Mouse (Mus musculus): ENCODE results near the gene Ddx46. TPM values are rescaled to one million over a fixed set of nuclear protein-coding genes. Genes with fewer than 3 reads are reported as not detected.

Gene Ddx46
- total and polyA plus RNA-seq, 3 experiments: 38.6 to 129 (median 86.6) TPM

GRCm38 (mm10) chr13:55668550-55668949 lies 33.7 kb downstream of the Ddx46 start:
- Histone ChIP-seq H3K4me3 (ENCODE audit: low read depth, low read length) (no peak overlapping the region), H3K36me3 (replicated peaks) (peaks cover 92% of the 10 kb centered on the region), H3K4me1 (ENCODE audit: insufficient read depth, low read depth, low read length) (no peaks in the 10 kb centered on the region), H3K9me3 (replicated peaks) (no peaks in the 10 kb centered on the region), H3K27me3 (ENCODE audit: insufficient read depth, low read length) (no peaks in the 10 kb centered on the region)
- DNase-seq (ENCODE audit: low spot score) (no peak), ATAC-seq (ENCODE audit: extremely low read depth, insufficient number of reproducible peaks, low FRiP score, poor library complexity, severe bottlenecking) (no peak)
- TF ChIP-seq GATA2 (IDR thresholded peaks at IDR 0.05; ENCODE audit: borderline replicate concordance, low read depth, low read length) (no peak), GATA1 (IDR thresholded peaks at IDR 0.05; ENCODE audit: borderline replicate concordance, low read length) (no peak), TAL1 (conservative IDR thresholded peaks at IDR 0.05; ENCODE audit: low read depth, low read length) (no peak), POLR2AphosphoS5 (IDR thresholded peaks at IDR 0.05; ENCODE audit: insufficient replicate concordance, low read depth, low read length) (no peak), CTCF (IDR thresholded peaks at IDR 0.05; ENCODE audit: low read depth, low read length) (no peak)

DNA sequence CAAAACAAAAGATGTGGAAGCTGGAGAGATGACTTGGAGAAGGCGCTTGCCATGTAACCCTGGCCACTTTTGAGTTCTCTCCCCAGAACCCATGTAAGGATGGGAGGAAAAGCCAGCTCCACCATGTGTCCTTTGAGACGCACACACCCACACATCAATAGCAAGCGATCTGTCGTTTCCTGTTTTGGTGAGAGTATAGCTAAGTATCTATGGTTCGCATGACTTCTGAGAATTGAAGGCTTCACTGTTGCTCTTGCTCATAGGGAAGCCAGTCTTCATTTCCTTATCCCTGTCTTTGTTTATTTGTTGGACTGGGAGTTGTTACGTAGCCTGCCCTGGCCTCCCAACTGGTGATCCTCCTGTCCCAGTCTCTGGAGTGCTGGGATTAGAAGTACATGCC lies 37.9 kb downstream of the Ddx46 start:
- peaks cover 94% of the 10 kb centered on the region for H3K36me3 ChIP-seq (replicated peaks)
- TF ChIP-seq GATA1 (IDR thresholded peaks at IDR 0.05; ENCODE audit: borderline replicate concordance, low read length) (no peak), GATA2 (IDR thresholded peaks at IDR 0.05; ENCODE audit: borderline replicate concordance, low read depth, low read length) (no peak), TAL1 (conservative IDR thresholded peaks at IDR 0.05; ENCODE audit: low read depth, low read length) (no peak)
- no peak for DNase-seq (ENCODE audit: low spot score)
- H3K9me3 ChIP-seq (replicated peaks): no peaks in the 10 kb centered on the region
- no peaks in the 10 kb centered on the region for H3K4me1 ChIP-seq (ENCODE audit: insufficient read depth, low read depth, low read length)
- ATAC-seq (ENCODE audit: extremely low read depth, insufficient number of reproducible peaks, low FRiP score, poor library complexity, severe bottlenecking): no peak
- no peak overlapping the region for H3K4me3 ChIP-seq (ENCODE audit: low read depth, low read length)
- no peaks in the 10 kb centered on the region for H3K27me3 ChIP-seq (ENCODE audit: insufficient read depth, low read length)

DNA sequence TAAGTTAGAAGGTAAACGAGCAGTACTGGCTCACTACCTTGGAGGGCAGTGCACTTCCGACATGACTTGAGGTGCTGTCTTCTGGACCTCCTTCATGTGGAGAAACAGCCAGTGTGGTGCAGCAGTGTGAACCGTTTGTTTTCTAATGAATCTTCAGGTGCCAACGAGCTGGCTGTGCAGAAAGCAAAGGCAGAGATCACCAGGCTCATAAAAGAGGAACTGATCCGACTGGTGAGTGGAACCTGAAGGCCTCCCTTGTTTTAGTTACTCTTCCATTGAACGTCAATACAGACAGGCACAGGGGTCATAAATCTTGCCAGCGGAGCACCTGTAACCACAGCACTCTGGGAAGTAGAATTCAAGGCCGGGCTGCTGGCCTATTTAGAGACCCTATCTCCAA lies 42.5 kb downstream of the Ddx46 start:
- H3K4me1 ChIP-seq (ENCODE audit: insufficient read depth, low read depth, low read length): no peaks in the 10 kb centered on the region
- DNase-seq (ENCODE audit: low spot score) (no peak), ATAC-seq (ENCODE audit: extremely low read depth, insufficient number of reproducible peaks, low FRiP score, poor library complexity, severe bottlenecking) (no peak)
- H3K36me3 ChIP-seq (replicated peaks): peaks cover 95% of the 10 kb centered on the region
- no peaks in the 10 kb centered on the region for H3K9me3 ChIP-seq (replicated peaks)
- no peak overlapping the region for H3K4me3 ChIP-seq (ENCODE audit: low read depth, low read length)
- TF ChIP-seq GATA1 (IDR thresholded peaks at IDR 0.05; ENCODE audit: borderline replicate concordance, low read length) (no peak), GATA2 (IDR thresholded peaks at IDR 0.05; ENCODE audit: borderline replicate concordance, low read depth, low read length) (no peak), POLR2AphosphoS5 (IDR thresholded peaks at IDR 0.05; ENCODE audit: insufficient replicate concordance, low read depth, low read length) (no peak), CTCF (IDR thresholded peaks at IDR 0.05; ENCODE audit: low read depth, low read length) (no peak), TAL1 (conservative IDR thresholded peaks at IDR 0.05; ENCODE audit: low read depth, low read length) (no peak)
- H3K27me3 ChIP-seq (ENCODE audit: insufficient read depth, low read length): no peaks in the 10 kb centered on the region

DNA sequence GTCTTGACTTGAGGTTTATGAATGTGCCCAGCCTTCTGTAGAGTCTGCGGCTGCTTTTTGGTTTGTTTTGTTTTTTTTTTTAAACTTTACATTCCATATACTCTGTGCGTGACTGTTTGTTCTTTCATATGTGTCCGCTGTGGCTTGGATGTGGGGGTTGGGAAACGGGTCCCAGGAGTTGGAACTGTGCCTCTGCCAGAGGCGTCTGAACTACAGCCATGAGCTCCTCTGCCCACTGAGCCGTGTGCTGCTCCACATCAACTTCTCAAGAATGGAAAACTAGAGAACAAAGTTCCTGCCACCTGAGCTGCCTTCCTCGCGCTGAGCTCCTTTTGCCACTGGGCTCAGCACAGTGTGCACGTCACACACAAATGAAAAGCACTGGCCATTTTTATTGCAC lies 47.4 kb downstream of the Ddx46 start:
- no peaks in the 10 kb centered on the region for H3K4me1 ChIP-seq (ENCODE audit: insufficient read depth, low read depth, low read length)
- ATAC-seq (ENCODE audit: extremely low read depth, insufficient number of reproducible peaks, low FRiP score, poor library complexity, severe bottlenecking): no peak

DNA sequence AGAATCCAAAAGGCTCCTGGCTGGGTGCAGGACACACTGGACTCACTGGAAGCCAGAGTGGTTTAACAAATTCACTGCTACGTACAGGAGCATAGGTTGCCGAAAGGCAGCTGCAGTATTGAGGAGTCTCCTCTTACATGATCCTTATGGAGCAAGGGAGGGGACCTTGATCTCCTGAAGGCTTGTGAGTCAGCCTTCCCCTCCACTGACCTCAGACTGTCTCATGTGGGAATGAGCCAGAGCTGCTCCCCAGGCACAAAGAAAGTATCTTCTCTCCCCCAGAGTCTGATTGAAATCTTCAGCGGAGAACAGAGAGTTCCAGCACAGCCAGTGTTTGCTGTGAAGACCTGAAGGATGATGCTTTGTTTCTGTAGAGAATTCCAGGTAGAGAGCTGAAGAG lies 48.8 kb downstream of the Ddx46 start:
- TF ChIP-seq GATA1 (IDR thresholded peaks at IDR 0.05; ENCODE audit: borderline replicate concordance, low read length): no peak
- TF ChIP-seq POLR2AphosphoS5 (IDR thresholded peaks at IDR 0.05; ENCODE audit: insufficient replicate concordance, low read depth, low read length): no peak
- TF ChIP-seq TAL1 (conservative IDR thresholded peaks at IDR 0.05; ENCODE audit: low read depth, low read length): no peak
- TF ChIP-seq GATA2 (IDR thresholded peaks at IDR 0.05; ENCODE audit: borderline replicate concordance, low read depth, low read length): no peak
- no peak for TF ChIP-seq CTCF (IDR thresholded peaks at IDR 0.05; ENCODE audit: low read depth, low read length)
- peaks cover 58% of the 10 kb centered on the region for H3K36me3 ChIP-seq (replicated peaks)
- ATAC-seq (ENCODE audit: extremely low read depth, insufficient number of reproducible peaks, low FRiP score, poor library complexity, severe bottlenecking): no peak
- no peaks in the 10 kb centered on the region; the same call in 1 of the 2 replicates for H3K4me1 ChIP-seq (ENCODE audit: insufficient read depth, low read depth, low read length)
- no peak for DNase-seq (ENCODE audit: low spot score)
- no peak overlapping the region for H3K4me3 ChIP-seq (ENCODE audit: low read depth, low read length)
- no peaks in the 10 kb centered on the region for H3K27me3 ChIP-seq (ENCODE audit: insufficient read depth, low read length)
- no peaks in the 10 kb centered on the region for H3K9me3 ChIP-seq (replicated peaks)

More for the DNA sequence above, 47.4 kb downstream of the Ddx46 start:
- H3K9me3 ChIP-seq (replicated peaks): no peaks in the 10 kb centered on the region
- no peak overlapping the region for H3K4me3 ChIP-seq (ENCODE audit: low read depth, low read length)
- no peaks in the 10 kb centered on the region for H3K27me3 ChIP-seq (ENCODE audit: insufficient read depth, low read length)
- peaks cover 72% of the 10 kb centered on the region for H3K36me3 ChIP-seq (replicated peaks)
- DNase-seq (ENCODE audit: low spot score): no peak
- TF ChIP-seq TAL1 (conservative IDR thresholded peaks at IDR 0.05; ENCODE audit: low read depth, low read length): no peak
- TF ChIP-seq GATA2 (IDR thresholded peaks at IDR 0.05; ENCODE audit: borderline replicate concordance, low read depth, low read length): no peak
- no peak for TF ChIP-seq POLR2AphosphoS5 (IDR thresholded peaks at IDR 0.05; ENCODE audit: insufficient replicate concordance, low read depth, low read length)
- no peak for TF ChIP-seq GATA1 (IDR thresholded peaks at IDR 0.05; ENCODE audit: borderline replicate concordance, low read length)
- no peak for TF ChIP-seq CTCF (IDR thresholded peaks at IDR 0.05; ENCODE audit: low read depth, low read length)

DNA sequence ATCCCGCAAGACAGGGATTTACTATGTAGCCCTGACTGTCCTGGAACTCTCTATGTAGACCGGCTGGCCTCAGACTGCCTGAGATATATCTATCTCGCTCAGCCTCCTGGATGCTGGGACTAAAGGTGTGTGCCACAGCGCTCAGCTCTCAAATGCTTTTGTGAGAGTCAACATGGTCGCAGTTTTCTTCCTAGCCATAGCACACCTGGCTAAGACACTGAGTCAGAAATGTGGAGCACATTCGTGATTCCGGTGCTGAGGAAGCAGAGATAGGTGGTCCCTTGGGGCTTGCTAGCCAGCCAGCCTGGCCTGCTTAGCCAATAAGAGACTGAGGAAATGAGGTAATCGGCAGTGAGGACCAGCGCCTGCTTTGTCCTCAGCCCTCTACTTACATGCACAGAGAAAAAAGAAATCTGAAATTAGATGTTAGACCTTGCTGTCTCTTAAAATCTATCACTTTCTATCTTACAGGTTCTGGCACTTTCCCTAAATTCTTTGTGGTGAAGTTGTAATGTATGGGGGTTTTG lies 51.3 kb downstream of the Ddx46 start:
- H3K9me3 ChIP-seq (replicated peaks): no peaks in the 10 kb centered on the region
- peaks cover 2% of the 10 kb centered on the region for H3K4me1 ChIP-seq (ENCODE audit: insufficient read depth, low read depth, low read length)
- TF ChIP-seq GATA2 (IDR thresholded peaks at IDR 0.05; ENCODE audit: borderline replicate concordance, low read depth, low read length): no peak
- TF ChIP-seq TAL1 (conservative IDR thresholded peaks at IDR 0.05; ENCODE audit: low read depth, low read length): no peak
- TF ChIP-seq POLR2AphosphoS5 (IDR thresholded peaks at IDR 0.05; ENCODE audit: insufficient replicate concordance, low read depth, low read length): no peak
- no peak for TF ChIP-seq GATA1 (IDR thresholded peaks at IDR 0.05; ENCODE audit: borderline replicate concordance, low read length)
- no peak for TF ChIP-seq CTCF (IDR thresholded peaks at IDR 0.05; ENCODE audit: low read depth, low read length)
- ATAC-seq (ENCODE audit: extremely low read depth, insufficient number of reproducible peaks, low FRiP score, poor library complexity, severe bottlenecking) (no peak), DNase-seq (ENCODE audit: low spot score) (no peak)
- H3K4me3 ChIP-seq (ENCODE audit: low read depth, low read length): no peak overlapping the region
- H3K36me3 ChIP-seq (replicated peaks): peaks cover 32% of the 10 kb centered on the region
- no peaks in the 10 kb centered on the region for H3K27me3 ChIP-seq (ENCODE audit: insufficient read depth, low read length)

All from G1E (cell line).